Mouse (Mus musculus): ENCODE results near the gene Gm9803. TPM values are rescaled to one million over a fixed set of nuclear protein-coding genes. Genes with fewer than 3 reads are reported as not detected.

Gene Gm9803
- total RNA-seq, 2 experiments from 2014 or later, result 2.2 to 41.1 TPM

DNA sequence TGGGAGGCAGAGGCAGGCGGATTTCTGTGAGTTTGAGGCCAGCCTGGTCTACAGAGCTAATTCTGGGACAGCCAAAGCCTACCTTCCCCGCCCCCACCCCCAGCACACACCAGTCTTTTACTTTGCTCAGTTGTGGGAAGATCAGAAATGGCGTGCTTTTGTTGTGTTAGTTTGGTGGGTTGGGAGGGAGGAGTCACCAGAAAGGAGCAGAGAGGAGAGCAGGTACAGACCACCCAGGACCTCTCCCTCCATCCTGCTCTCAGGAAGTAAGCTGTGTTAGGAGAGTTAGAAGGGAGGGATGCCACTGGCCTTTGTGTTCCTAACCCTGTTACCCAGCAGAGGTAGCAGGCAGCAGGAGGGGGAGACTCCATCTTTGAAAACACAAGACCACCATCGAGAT, 16.8 kb upstream of the Gm9803 start:
- no peak for ATAC-seq (replicated peaks; ENCODE audit: low FRiP score, low TSS enrichment, poor library complexity, severe bottlenecking)

DNA sequence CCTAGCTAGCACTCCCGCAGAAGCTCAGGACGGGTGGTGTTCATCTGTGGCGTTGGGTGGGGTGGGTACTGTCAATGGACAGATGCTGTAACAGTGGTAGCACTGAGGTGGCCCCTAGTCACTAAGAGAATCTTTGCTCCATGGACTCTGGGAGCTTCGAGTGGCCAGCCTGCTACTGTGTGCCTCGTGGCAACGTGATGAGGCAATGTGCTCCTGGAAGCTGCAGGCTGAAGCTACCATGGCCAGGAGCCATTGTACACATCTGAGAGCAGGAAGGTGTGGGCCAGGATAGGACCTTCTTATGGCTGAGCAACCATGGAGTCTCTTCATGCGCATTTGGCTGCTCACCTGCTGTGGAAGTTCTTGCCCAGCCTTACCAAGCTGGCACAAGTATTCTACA, 14.7 kb upstream of the Gm9803 start:
- no peak for ATAC-seq (replicated peaks; ENCODE audit: low FRiP score, low TSS enrichment, poor library complexity, severe bottlenecking)

DNA sequence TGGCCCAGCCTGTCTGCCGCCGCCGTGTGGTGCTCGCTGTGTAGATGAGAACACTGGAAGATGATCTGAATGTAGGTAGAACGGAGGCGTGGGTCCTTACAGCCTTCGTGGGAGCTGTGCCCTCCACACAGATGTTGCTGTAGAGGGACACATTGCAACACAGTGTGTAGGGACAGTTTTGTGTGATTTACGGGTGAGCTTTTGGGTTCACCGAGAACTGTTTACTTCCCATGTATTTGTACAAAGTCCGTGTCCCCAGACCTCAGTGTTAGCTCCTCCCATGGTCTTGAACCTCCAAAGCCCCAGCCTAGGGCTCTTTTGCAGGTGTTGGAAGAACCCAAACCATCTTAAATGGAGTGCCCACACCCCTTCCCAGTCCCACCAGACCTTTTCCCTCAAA, 10.9 kb upstream of the Gm9803 start:
- ATAC-seq (replicated peaks; ENCODE audit: low FRiP score, low TSS enrichment, poor library complexity, severe bottlenecking), result no peak

DNA sequence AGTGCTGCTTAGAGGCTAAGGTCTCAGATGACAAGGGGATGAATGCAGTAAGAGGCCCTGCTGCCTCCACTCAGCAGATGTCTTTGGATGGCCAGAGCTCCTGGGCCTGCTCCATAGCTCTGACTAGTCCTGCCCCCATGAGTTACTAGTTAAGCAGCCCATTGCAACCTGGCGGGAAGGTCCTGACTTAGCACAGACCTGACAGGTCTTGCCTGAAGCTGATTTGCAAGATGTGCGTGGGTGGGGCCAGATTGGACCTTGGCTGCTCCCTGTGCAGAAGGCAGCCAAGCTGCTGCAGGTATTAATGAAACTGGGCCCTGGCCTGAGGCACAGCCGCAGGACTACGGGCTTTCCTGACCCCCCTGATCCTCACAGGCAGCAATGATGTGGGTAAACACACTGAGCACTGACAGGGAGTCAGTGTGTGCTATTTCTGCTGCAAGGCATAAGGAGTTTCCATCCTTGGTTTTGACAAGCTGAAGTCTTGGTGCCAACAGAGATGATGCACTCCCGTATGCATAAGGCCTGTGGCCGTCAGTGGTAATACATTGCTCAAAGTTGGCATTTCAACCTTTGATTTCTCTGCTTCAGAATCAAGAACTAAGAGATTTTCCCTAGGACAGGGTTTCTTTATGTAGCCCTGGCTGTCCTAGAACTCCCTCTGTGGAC, 6.8 kb upstream of the Gm9803 start:
- no peak for ATAC-seq (replicated peaks; ENCODE audit: low FRiP score, low TSS enrichment, poor library complexity, severe bottlenecking)

DNA sequence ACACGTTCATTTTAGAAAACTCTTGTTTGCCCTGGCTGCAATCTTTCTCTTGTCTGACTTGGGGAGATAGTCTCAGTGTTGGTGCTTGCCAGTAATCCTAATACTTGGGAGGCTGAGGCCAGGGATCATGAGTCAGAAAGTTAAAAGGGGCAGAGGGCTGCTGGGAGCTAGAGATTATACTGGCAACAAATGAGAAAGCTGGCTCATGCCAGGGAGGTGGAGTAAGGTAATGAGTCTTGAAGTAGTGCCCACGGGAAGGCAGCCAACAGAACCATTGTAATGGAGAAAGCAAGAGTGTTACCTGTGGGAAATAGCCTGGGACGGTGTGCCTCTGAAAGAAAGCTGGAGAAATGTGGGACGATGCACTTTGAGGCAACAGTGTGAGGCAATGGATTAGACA, 6.0 kb upstream of the Gm9803 start:
- no peak for ATAC-seq (replicated peaks; ENCODE audit: low FRiP score, low TSS enrichment, poor library complexity, severe bottlenecking)

DNA sequence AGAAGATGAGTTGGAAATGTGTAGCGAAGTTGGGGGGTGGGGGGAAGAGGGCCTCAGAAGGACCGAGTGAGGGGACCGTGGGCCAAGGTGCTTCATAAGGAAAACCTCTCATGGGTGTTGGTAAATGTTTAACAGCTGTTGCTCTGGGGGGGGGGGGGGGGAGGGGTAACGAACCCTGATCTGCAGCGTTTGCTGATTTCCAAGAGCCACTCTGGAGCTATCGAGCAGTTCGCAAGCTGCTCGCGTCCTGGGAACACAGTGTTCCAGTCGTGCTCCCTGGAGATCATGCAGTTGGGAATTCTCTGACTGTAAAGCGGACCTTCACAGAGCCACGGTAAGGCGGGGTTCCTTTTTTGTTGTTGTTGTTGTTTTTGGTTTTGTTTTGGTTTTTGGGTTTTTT, 5.5 kb upstream of the Gm9803 start:
- no peak for ATAC-seq (replicated peaks; ENCODE audit: low FRiP score, low TSS enrichment, poor library complexity, severe bottlenecking)

DNA sequence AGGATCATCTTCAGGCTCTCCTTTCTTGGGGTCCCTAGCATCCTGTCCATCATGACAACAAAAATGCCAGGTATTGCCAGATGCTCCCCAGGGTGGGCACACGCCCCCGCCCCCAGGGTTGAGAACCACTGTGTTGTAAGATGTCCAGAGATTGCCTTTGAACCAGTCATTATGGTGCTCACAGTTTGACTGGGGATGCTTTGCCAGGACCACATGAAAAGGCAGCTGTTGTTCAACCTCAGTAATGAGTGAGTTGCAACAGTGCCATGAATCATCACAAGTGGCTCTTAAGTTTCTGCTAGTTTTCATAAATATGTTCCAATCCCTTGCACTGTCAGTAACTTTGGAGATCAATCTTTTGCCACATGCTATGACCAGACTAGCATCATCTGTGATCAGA, 3.9 kb upstream of the Gm9803 start:
- no peak for ATAC-seq (replicated peaks; ENCODE audit: low FRiP score, low TSS enrichment, poor library complexity, severe bottlenecking)

DNA sequence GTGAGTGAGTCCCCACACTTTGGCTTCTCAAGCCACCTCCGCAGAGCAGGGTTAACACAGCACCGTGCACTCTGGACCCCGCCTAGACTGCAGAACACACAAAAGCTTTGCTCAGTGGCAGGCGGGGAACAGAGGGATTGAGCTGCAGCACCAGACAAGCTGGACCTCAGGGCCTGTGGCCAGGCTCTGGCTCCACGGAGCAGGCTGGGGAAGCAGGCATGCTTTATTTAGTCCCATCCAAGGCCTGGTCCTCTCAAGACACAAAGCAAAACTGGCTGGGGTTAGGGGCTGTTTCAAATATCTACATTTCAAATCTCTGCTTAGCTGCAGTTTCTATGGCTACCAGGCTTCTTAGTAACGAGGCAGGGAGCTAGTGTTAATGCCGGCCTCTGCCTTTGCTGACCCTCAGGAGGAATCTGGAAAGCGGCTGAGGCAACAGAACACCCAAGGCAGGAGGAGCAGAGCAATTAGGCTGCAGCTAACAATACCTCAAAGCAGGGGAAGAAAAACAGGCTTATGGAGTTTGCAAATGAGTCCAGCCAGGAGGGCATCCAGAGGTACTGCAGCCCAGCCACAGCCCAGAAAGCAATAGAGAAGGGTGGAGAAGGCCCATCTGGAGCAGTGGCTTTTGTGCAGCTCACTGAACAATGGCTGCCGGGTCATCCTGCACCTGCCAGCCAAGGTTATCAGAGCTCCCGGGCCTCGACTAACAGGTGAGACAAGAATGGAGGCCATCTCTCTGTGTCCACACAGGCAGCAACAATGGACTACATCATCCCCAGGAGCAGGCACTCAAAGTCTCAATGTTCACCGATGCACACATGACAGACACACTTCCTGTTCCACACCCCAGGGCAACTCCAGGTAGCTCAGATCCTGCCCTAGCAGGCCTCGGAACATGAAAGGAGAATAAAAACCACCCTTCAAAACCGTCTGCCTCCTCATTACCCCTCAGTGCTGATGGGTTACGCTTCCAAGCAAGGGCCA, 3.7 kb downstream of the Gm9803 start:
- no peak; the same call in 1 of the 2 replicates for ATAC-seq (replicated peaks; ENCODE audit: low FRiP score, low TSS enrichment, poor library complexity, severe bottlenecking)

DNA sequence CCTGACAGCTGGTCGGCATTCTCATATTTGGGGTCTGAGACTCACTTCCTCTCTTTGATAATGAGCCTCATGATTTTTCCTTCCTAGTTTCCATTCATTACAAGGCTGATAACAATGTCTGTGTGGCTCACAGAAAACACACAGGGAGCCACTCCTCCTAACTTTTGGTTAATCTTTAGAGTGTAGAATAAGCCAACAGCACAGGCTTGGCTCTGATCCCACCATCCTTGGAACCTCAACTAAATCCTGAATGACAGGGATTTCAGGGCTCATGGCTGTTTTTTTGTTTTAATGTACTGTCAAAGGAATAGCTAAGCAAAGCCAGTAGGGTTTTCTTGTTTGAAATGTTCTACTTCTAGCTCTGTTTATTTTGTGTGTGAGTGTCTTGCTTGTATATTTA, 10.5 kb downstream of the Gm9803 start:
- no peak for ATAC-seq (replicated peaks; ENCODE audit: low FRiP score, low TSS enrichment, poor library complexity, severe bottlenecking)

DNA sequence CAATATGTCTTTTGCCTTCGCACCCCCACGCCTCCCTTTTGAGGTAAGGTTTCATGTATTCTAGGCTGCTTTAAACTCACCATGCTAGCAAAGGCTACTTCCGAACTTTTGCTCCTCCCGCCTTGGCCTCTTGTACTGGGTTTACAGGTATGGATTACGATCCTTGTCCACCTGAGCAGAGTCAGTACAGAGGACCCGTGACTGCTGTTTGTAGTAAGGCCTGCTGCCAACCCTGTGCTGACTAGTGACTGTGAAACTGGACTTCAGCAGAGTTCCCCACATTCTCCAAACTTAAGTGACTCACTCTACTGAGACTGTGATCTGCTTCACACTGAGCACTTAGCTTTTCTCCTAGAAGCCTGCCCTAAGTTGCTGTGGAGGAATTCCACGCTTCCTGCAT, 13.8 kb downstream of the Gm9803 start:
- ATAC-seq (replicated peaks; ENCODE audit: low FRiP score, low TSS enrichment, poor library complexity, severe bottlenecking), result no peak

DNA sequence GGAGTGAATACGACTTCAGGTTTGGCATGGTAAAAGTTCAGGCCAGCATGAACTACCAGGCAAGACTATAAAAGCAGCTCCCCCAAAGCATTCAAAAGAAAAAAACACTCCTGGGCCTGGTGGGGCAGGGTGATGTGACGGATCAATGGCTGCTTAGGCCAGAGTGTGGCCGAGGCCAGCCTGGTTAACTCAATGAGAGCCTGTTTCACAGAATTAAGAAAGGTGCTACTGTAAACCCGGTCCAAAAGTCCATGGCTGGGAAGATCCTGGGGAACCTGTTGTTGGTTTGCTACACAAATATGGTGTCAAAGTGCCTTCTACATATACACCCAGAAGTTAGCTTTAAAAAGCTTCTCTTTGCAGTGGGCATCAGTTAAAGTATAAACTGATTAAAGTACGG, 14.9 kb downstream of the Gm9803 start:
- ATAC-seq (replicated peaks; ENCODE audit: low FRiP score, low TSS enrichment, poor library complexity, severe bottlenecking), result no peak

DNA sequence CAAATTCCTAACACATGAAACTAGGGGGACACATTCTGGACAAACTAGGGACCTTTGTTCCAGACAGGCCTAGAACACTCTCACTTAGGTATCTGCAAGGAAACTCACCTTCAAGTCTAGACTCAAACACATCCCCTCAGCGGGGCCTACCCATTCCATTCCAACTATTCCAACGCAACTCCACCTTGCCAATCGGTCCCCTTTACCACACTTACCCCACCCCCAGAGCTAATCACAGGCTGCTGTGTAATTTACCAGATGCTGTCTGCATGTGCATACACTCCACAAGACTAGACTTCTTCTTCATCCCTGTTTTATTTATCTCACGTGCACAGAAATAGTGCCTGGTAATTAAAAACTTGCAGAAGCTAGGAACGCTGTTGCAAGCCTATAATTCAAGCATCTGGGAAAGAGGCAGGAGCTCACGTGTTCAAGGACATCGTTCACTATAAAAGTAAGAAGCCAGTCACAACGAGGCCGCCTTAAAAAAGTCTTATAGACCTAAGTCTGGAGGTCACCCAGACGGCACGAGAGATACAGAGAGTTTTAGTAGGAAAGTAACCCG, 15.9 kb downstream of the Gm9803 start:
- no peak for ATAC-seq (replicated peaks; ENCODE audit: low FRiP score, low TSS enrichment, poor library complexity, severe bottlenecking)

DNA sequence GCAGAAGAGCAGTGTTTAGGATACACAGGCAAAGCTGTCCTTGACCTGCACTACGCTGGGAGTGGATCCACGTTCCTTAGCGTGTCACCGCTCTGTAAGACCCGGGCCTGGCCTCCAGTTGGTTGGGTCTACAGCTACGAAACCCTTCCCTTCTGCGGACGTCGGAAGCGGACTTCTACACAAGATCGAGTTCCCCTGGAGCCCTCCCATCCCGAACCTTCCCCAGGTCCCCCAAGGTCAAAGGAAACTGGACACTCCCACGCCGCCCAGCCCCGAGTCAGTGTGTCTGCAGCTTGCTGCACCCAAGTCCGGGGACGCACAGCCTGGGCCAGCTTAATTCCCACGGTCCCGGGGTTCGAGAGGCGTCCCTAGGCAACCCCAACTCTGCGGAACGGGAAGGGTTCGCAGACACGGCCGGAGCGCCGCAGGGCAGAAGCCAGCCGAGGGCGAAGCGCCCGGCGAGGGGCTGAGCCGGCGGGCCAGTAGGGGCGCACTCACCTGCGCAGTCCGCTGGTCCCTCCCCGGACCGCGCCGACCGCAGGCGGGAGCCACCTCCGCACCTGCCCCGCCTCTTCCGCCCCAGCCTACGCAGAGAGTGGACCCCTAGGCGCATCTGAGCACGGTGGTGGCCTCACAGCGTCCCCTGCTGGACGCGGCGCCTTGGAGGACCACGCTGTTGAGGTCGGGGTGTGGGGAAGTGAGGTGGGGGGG, 16.7 kb downstream of the Gm9803 start, which contains the start of gene 1700021F05Rik:
Gene 1700021F05Rik (minus strand): TSS at position 553 of the 711 bp plus-strand sequence.
- ATAC-seq (replicated peaks; ENCODE audit: low FRiP score, low TSS enrichment, poor library complexity, severe bottlenecking), result peak; percentile 97

DNA sequence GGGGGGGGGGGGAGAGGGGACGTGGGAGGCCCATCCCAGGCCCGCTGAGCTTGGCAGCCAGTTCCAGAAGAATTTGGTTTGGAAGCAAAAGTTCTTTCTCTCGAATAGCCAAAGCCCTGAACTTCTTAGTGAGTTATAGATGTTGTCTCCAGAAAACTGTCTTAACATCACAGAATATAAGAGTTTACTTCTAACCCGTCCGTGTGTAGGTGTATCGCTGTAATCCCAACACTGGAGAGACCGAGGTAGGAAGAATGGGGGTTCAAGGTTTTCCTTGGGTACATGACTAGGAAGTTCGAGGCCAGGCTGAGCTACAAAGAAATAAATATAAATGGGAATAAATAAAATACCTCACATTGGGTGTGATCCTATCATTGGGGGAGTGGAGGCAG, 17.3 kb downstream of the Gm9803 start:
- ATAC-seq (replicated peaks; ENCODE audit: low FRiP score, low TSS enrichment, poor library complexity, severe bottlenecking), result no peak

DNA sequence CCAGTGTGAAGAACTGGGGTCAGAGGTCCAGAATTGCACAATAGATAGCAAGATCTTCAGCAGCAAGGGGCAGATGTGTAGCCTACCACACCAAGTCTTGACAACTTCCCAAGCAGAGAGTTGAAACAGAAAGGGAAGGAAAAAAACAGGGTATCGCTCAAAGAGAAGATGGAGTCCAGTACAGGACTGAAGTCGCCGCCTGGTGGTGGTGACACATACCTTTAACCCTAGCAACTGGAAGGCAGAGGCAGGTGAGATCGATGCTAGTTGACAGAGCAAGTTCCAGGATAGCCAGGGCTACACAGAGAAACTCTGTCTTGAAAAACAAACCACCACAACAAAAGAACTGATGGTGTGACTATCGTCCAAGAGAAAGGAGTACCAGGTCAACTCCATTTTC, 25.5 kb downstream of the Gm9803 start:
- ATAC-seq (replicated peaks; ENCODE audit: low FRiP score, low TSS enrichment, poor library complexity, severe bottlenecking), result no peak

DNA sequence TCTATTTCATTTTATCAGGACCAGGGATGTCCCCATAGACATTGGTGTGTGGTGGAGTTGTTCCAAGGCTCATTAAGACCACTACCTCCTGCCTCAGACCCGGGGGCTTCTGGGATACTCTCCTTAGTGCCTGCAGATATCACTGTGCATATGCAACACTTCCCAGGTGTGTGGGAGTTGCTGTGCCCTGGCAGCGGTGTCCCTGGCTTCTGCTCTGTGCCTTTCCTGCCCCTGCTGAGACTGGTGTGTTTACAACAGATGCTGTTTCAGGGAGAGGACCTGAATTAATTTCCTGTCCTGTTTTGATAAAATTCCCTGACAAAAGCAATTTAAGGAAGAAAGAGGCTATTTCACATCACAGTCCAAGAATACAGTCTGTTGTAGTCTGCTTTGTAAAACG, 27.0 kb downstream of the Gm9803 start:
- ATAC-seq (replicated peaks; ENCODE audit: low FRiP score, low TSS enrichment, poor library complexity, severe bottlenecking), result no peak

DNA sequence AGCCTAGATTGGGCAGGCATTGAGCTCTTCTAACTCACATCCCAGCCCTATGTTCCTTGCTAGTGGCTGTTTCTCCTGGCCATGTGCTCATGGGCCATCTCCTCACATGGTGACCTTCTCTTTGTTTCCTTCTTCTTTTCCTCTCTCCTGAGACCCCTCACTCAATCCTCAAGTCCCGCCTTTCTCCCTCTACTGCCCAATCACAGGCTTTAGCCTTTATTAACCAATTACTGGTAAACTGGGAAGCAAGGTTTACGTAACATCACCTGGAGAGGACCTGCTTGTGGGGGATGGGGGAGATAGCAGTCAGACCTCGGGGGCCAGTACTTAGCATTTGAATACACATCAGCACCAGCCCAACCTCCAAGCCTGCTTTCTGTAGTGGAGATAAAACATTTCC, 27.5 kb downstream of the Gm9803 start:
- no peak for ATAC-seq (replicated peaks; ENCODE audit: low FRiP score, low TSS enrichment, poor library complexity, severe bottlenecking)

DNA sequence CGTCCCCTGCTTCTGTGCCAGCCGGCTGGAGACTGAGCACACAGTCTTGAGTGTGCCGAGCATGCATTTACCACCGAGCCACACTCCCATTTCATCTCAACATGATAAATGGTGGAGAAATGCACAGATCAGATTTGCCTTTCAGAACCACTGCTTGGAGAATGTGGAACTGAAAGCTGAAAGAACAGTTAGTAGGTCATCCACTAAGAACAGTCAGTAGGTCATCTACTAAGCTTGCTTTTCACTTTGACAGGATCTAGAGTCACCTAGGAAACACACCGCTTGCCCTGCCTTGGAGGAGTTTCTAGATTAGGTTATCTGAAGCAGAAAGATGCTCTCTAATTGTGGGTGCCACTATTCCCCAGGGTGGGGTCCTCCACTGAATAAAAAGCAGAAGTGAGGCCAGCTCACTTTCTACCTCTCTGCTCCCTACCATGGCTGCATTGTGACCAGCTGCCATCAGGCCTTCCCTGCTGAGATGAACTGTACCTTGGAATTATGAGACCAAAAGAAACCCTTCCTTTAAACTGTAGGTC, 33.8 kb downstream of the Gm9803 start:
- no peak for ATAC-seq (replicated peaks; ENCODE audit: low FRiP score, low TSS enrichment, poor library complexity, severe bottlenecking)

DNA sequence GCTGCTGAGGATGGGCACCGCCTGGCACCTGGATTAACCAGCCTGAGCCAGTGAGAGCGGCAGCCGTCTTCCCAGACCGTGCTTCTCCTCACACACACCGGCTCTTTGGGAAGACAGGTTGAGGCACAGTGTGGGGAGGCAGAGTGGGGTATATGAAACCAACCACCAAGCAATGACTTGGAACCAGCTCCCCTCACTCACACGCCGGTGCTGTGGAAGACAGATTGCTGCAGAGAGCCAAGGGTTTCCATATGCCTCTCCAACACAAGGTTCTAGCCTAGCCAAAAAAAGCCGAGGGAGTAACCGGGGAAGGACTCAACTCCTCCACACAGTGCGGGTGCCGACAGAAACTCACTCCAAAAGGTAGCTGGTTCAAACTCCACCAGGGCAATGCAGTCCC, 35.4 kb downstream of the Gm9803 start:
- ATAC-seq (replicated peaks; ENCODE audit: low FRiP score, low TSS enrichment, poor library complexity, severe bottlenecking), result no peak

DNA sequence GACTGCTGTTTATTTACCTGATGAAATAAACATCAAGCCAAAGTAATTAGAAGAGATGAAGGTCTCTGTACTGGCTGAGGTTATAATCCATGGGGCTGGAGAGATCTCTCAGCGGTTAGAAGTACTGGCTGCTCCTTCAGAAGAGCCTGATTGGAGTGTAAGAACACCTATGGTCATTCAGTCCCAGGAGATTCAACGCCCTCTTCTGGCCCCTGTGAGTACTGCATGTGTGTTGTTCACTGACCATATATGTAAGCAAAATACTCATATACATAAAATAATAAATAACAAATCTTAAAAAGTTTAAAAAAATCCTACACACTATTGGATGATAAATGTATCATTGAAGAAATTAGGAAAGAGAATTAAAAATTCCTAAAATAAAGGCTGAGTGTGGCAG, 36.9 kb downstream of the Gm9803 start:
- ATAC-seq (replicated peaks; ENCODE audit: low FRiP score, low TSS enrichment, poor library complexity, severe bottlenecking), result no peak
